Mouse (Mus musculus): ENCODE measurements around the gene Cx3cl1. TPM values are rescaled to one million over a fixed set of nuclear protein-coding genes. Genes with fewer than 3 reads are reported as not detected.
A peak's percentile ranks its signal among the peaks of the same experiment; 100 is the strongest.

Cx3cl1 gene
- total RNA-seq, 2 experiments from 2014 or later, result 0.71 to 1.5 TPM

- DNase-seq (ENCODE audit: low spot score), result no peak
These were observed 28.6 kb downstream of the Cx3cl1 start for GRCm38 (mm10) chr8:94800278-94800968.

GRCm38 (mm10) chr8:94801293-94802095, 29.7 kb downstream of the Cx3cl1 start:
- DNase-seq (ENCODE audit: low spot score), result peak; percentile 50

DNA sequence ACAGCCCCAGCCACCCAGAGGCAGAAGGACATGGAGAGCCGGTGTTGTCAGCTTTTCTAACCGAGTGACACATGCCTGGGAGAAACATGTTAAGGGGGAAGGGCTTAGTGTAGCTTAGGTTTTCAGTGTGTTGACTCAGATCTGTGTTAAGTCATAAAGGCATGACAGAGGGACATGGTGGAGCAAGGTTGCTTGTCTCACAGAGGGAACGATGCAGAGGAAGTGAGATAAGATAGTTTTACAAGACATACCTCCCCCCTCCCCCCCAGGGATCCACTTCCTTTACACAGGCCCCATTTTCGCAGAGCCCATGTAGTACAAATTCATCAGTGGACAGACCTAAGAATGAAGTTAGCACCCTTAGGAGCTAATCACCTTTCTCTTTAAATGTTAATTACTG, 30.6 kb downstream of the Cx3cl1 start:
- no peak for DNase-seq (ENCODE audit: low spot score)

- DNase-seq (ENCODE audit: low spot score), result no peak
These were observed 31.7 kb downstream of the Cx3cl1 start for GRCm38 (mm10) chr8:94803551-94803950.

GRCm38 (mm10) chr8:94804546-94805340, 32.9 kb downstream of the Cx3cl1 start:
- DNase-seq (ENCODE audit: low spot score), result no peak

GRCm38 (mm10) chr8:94805811-94806210, 34.0 kb downstream of the Cx3cl1 start:
- DNase-seq (ENCODE audit: low spot score), result no peak

DNA sequence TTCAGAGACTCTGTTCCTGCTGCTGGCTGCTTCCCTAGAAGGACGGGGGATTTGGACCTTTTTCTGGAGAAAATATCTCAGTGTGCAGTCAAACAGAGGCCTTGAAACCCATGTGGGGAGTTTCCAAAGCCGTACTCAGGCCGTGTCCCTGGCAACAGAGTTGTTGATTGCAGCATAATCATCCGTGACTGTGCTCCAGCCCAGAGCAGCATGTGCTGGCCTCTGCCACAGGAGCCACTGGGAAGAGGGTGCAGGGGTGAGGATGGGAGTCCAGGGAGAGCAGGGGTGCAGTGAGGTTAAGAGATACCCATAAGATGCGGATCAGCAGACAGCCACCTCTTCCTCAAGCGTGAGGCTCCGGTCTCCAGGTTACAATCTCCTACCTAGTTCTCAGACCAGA, 35.7 kb downstream of the Cx3cl1 start:
- no peak for DNase-seq (ENCODE audit: low spot score)

DNA sequence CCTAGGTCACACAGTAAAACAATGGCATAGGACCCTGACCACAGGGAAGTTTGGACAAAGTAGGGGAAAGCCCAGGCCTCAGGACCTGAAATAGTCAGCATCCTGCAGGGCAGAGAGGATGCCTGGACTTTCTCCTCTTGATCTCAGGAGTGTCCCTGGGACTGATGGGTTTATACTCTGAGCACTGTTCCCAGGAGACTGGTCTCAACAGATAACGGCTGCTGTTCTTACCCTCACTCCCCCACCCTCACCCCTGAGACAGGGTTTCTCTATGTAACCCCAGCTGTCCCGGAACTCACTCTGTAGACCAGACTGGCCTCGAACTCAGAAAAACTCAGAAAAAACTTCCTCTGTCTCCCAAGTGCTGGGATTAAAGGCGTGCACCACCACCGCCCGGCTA, 36.6 kb downstream of the Cx3cl1 start:
- no peak for DNase-seq (ENCODE audit: low spot score)

DNA sequence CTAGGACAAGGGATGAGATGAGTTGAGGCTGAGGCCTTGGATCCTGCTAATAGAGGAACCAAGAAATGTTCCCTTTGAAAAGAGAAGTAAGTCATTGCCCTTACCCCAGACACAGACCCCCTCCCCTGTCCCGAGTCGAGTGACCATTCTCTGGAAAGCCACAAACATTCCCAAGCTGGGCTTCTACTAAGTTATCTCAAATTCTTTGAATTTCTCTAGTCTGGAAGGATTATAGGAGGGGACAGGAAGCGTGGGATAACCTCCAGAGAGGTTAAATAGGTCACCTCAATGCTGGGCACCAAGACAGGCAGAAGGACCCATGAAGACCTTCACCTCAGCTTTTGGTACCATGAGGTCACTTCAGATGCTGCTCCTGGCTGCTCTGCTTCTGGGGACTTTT, 38.3 kb downstream of the Cx3cl1 start, which contains the start of gene Ccl17:
Gene Ccl17, plus strand, starts transcription at position 301 of the 400 bp plus-strand sequence.
- DNase-seq (ENCODE audit: low spot score), result no peak

DNA sequence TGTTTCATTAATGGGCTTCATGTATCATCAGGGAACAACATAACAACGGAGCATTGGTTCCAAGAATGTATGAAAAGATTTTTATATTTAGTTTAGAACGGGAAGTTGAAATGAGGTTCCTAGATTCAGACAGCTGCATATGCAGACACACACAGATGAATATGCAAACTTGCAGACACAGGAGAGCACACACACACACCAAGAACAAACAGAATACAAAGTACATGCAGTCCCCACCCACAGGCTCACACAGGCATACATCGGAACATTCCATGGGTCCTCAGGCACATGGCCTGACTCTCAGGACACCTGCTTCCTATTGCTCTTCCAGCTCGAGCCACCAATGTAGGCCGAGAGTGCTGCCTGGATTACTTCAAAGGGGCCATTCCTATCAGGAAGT, 39.0 kb downstream of the Cx3cl1 start:
- DNase-seq (ENCODE audit: low spot score), result no peak

GRCm38 (mm10) chr8:94811654-94812053, 39.8 kb downstream of the Cx3cl1 start:
- no peak for DNase-seq (ENCODE audit: low spot score)

DNA sequence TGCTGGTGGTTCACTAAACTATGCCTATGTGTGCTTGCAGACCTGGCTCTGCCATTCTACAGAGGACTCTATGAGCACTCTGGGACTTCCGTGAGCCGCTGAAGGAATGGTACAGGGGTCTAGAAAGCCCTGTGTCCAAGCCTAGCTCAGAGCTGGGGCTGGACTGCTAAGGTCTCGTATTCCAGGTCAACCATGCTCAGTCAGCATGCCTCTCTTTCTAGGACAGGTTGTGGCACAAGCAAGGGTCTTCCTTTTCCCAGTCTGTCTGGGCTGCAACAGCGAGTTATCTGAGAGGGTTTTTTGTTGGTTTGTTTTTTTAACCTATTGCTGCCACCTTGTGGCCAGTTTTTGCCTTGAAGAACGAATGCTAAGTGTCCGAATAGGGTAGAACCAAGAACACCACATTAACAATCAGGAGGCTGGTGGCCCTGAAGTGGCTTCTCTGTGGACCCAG, 40.9 kb downstream of the Cx3cl1 start:
- DNase-seq (ENCODE audit: low spot score), result peak; percentile 84

DNA sequence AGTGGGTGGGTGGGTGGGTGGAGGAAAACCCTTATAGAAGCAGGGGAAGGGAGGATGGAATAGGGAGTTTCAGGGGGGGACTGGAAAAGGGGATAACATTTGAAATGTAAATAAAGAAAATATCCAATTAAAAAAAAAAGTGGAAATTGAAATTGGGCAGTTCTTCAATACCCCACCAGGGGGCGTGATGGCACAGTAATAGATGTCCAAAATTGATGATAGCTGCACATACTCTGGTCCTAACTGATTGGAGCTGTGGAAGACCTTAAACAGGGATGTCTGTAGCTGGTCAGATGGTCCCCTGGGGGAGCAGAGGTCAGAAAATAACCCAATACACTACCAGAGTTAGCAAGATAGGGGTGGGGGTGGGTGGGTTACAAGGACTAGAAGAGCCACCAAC, 42.7 kb downstream of the Cx3cl1 start:
- DNase-seq (ENCODE audit: low spot score), result no peak

GRCm38 (mm10) chr8:94817933-94818332, 46.1 kb downstream of the Cx3cl1 start:
- no peak for DNase-seq (ENCODE audit: low spot score)

- DNase-seq (ENCODE audit: low spot score), result no peak
These were observed 47.9 kb downstream of the Cx3cl1 start for GRCm38 (mm10) chr8:94819671-94820179.

DNA sequence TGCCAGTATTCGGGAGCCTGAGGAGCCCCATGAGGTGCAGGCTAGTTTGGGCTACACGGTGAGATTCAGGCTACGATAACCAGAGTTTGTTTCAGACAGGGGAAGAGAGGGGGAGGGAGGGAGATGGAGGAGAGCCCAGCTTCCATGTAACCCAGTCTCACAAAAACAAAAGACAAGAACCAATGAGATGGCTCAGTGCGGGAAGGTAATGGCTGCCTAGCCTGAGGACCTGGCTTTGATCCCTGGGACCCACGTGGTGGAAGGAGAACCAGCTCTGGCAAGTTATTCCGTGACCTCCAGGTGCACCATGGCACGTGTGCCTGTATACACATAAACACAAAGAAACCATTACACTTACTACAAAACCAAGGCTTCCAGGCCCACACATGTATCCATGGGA, 48.7 kb downstream of the Cx3cl1 start:
- DNase-seq (ENCODE audit: low spot score), result no peak

DNA sequence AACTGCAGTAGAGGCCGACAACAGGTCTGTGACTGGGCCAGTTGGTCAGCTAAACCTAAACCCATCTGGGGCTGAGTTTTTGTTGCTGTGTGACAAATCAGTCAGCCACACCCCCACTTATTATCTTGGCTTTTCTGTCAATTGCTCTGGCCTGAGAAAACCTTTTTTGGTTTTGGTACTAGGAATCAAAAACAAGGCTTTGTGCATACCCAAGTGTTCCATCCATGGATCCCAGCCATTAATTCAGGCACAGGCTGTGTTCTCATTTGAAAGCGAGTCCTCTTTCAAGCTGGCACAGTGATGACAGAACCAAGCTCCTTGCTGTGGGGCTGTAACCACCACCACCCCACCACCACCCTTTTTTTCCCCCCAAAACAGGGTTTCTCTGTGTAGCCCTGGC, 49.6 kb downstream of the Cx3cl1 start:
- DNase-seq (ENCODE audit: low spot score), result no peak

DNA sequence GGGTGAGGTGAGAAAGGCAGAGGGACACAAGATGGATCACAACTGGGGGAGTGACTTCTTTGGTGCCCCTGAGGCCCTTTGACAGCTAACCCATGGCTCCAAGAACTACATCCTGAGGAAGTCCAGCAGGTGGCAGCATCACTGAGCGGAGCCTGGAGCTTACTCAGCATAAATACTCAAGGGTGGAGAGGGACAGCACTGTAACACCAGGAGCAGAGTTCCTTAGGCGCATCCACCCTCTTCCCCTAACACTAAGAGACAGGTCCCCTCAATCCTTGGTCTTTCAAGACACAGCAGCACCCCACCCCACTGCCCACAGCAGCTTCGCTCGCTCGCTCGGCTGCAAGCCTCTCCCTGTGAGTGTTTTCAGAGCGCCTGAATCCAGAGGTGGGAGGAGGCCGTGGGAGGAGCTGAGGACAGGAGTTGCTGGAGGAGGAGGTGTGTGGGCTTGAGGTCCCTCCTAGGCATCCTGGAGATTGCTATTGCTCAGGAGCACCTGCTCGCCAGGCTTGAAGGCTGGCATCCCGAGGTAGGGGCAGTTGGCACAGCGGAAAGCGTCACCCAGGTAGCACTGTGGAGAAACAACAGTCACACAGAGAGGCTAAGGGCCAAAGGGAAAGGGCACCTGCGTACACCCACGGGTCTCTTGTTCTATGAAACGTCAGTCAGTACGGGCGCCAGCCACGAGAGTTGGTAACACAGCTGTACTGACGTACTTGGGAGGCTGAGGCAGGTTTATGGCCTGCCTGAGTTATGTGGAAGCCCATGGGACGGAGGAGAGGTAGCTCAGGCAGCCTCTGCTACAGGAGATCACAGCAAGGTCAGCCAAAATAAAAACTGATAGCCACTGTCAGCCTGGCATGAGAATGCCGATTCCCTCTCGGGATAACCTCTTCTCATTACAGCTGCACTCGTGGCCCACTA, 51.1 kb downstream of the Cx3cl1 start:
- peak; percentile 68 for DNase-seq (ENCODE audit: low spot score)

- DNase-seq (ENCODE audit: low spot score), result no peak
These were observed 53.4 kb downstream of the Cx3cl1 start for GRCm38 (mm10) chr8:94825170-94825569.

DNA sequence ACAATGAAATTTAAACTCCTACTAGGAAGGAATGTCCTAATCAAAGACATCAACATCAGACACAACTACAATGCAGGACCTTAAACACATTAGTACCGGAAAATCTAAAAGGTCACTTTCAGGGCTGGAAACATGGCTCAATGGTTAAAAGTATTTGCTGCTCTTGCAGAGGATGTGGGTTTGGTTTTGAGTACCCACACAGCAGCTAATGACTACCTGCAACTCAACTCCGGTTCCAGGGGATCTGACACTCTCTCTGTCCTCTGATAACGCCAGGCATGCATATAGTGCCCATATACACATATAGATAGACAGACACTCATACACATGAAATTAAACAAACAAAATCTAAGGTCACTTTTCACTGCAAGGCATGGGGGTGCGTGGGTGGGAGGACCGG, 54.4 kb downstream of the Cx3cl1 start:
- no peak for DNase-seq (ENCODE audit: low spot score)

DNA sequence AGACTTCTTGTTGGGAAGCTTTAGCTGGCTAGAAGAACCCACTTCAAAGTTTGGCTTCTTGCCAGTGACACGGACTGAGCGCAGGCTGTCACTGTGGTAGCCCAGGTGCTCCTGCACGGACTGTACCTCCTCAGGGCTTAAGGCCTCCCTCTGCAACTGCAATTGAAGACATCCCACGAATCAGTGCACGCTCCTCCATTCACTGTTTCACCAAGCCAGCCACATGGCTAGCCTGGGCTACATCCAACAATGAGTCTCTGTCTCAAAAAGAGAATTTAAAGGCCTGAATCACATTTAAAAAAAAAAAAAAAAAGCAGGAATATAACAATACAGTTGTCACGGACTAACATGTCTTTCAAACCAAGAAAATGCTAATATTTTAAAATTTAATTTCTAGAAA, 56.5 kb downstream of the Cx3cl1 start:
- no peak for DNase-seq (ENCODE audit: low spot score)
